In genomic region chr9:69439805-69440357, GRCm38 (mm10) we compare ENCODE assay signal across 8 mouse cellular contexts. TPM values are rescaled to one million over a fixed set of nuclear protein-coding genes. Genes with fewer than 3 reads are reported as not detected.
A peak's percentile ranks its signal among the peaks of the same experiment; 100 is the strongest.
DNase-seq lines count a peak whose midpoint lies in the region; ATAC-seq and TF ChIP-seq lines count a peak whose summit lies in the region.

No protein-coding gene starts in this region.

- no peaks in the 10 kb centered on the region for H3K4me1 ChIP-seq in heart, embryonic 11.5 days (ENCODE audit: control insufficient read depth, insufficient read depth, low read length)
- no peaks in the 10 kb centered on the region; the same call in 1 of the 2 replicates for H3K4me1 ChIP-seq in limb, embryonic 14.5 days (ENCODE audit: control insufficient read depth, insufficient read depth, low read length)
- H3K4me1 ChIP-seq in stomach, embryonic 16.5 days (ENCODE audit: control insufficient read depth, insufficient read depth, low read length) = peaks cover 21% of the 10 kb centered on the region

- no peaks in the 10 kb centered on the region for H3K9me3 ChIP-seq in heart, embryonic 11.5 days (replicated peaks; ENCODE audit: control insufficient read depth, low read length)
- no peaks in the 10 kb centered on the region for H3K9me3 ChIP-seq in limb, embryonic 14.5 days (ENCODE audit: control insufficient read depth, low read length)
- no peaks in the 10 kb centered on the region for H3K9me3 ChIP-seq in stomach, embryonic 16.5 days (replicated peaks; ENCODE audit: control insufficient read depth, low read length)

- ATAC-seq in heart, embryonic 11.5 days (replicated peaks; ENCODE audit: insufficient number of reproducible peaks, low FRiP score, low TSS enrichment) = no peak
- no peak for ATAC-seq in limb, embryonic 14.5 days (ENCODE audit: low FRiP score, low read depth)
- no peak for ATAC-seq in stomach, embryonic 16.5 days (ENCODE audit: insufficient read depth, low FRiP score)

- H3K4me3 ChIP-seq in heart, embryonic 11.5 days (ENCODE audit: low read depth, low read length) = no peak overlapping the region
- no peak overlapping the region for H3K4me3 ChIP-seq in limb, embryonic 14.5 days (replicated peaks; ENCODE audit: low read length)
- no peak overlapping the region for H3K4me3 ChIP-seq in stomach, embryonic 16.5 days (replicated peaks; ENCODE audit: low read length)

- H3K9ac ChIP-seq in heart, embryonic 11.5 days (ENCODE audit: low read depth, low read length) = peak overlapping the region; percentile 17; the same call in 1 of the 2 replicates
- no peak overlapping the region for H3K9ac ChIP-seq in limb, embryonic 14.5 days (ENCODE audit: low read depth, low read length, severe bottlenecking)
- H3K9ac ChIP-seq in stomach, embryonic 16.5 days (ENCODE audit: low read length) = no peak overlapping the region

- H3K27ac ChIP-seq in heart, embryonic 11.5 days (ENCODE audit: low read depth, low read length) = 0 out of 2 replicates have a peak overlapping the region, but pooled peaks have one; percentile 12
- H3K27ac ChIP-seq in limb, embryonic 14.5 days (replicated peaks; ENCODE audit: low read depth, low read length) = no peak overlapping the region
- peak overlapping the region; percentile 18; the same call in 1 of the 2 replicates for H3K27ac ChIP-seq in stomach, embryonic 16.5 days (ENCODE audit: low read length)

- H3K27me3 ChIP-seq in heart, embryonic 11.5 days (ENCODE audit: control insufficient read depth, insufficient read depth, low read length) = no peaks in the 10 kb centered on the region
- no peaks in the 10 kb centered on the region for H3K27me3 ChIP-seq in limb, embryonic 14.5 days (ENCODE audit: control insufficient read depth, insufficient read depth, low read length)
- no peaks in the 10 kb centered on the region for H3K27me3 ChIP-seq in stomach, embryonic 16.5 days (ENCODE audit: control insufficient read depth, insufficient read depth, low read length)

- TF ChIP-seq POLR2A in limb, embryonic 14.5 days (IDR thresholded peaks at IDR 0.05; ENCODE audit: borderline replicate concordance, extremely low read depth, insufficient read depth, insufficient read length) = no peak

- H3K4me2 ChIP-seq in heart, embryonic 11.5 days = no peak overlapping the region; the same call in 1 of the 2 replicates
- no peak overlapping the region for H3K4me2 ChIP-seq in limb, embryonic 14.5 days (replicated peaks; ENCODE audit: low read depth, low read length, severe bottlenecking)
- no peak overlapping the region for H3K4me2 ChIP-seq in stomach, embryonic 16.5 days (ENCODE audit: low read depth, low read length)

- WGBS in heart, embryonic 11.5 days (ENCODE audit: insufficient replicate concordance) = 26% methylated on average over 7 of the region's 7 CpGs
- WGBS in limb, embryonic 14.5 days = 24% methylated on average over 7 of the region's 7 CpGs
- WGBS in stomach, embryonic 16.5 days = 30% methylated on average over 7 of the region's 7 CpGs

- DNase-seq in spleen, postnatal 36 days (ENCODE audit: low spot score in 2 of 2) = peak; percentile 6 to 39
- DNase-seq in spleen, adult 12 weeks (ENCODE audit: low spot score) = no peak
- DNase-seq in limb, embryonic 14.5 days (ENCODE audit: low spot score) = peak; percentile 57
- no peak for DNase-seq in adrenal gland, postnatal 36 days
- no peak for DNase-seq in gastrocnemius, postnatal 10 days
- no peak for DNase-seq in layer of hippocampus, adult 9-10 months (ENCODE audit: low spot score)

- no peaks in the 10 kb centered on the region for H3K36me3 ChIP-seq in heart, embryonic 11.5 days (ENCODE audit: control insufficient read depth, insufficient read depth, low read length)
- no peaks in the 10 kb centered on the region for H3K36me3 ChIP-seq in limb, embryonic 14.5 days (ENCODE audit: control insufficient read depth, insufficient read depth, low read length)
- no peaks in the 10 kb centered on the region for H3K36me3 ChIP-seq in stomach, embryonic 16.5 days (ENCODE audit: control insufficient read depth, insufficient read depth, low read length)

RNA-seq across cellular contexts. Expression of gene Anxa2, which starts 13.5 kb away (rescaled TPM):
- polyA plus RNA-seq in heart, embryonic 11.5 days (2014; fragmentation: Nextera tagmentation; extraction: Ambion mirVana) = 386 and 425 TPM in 2 replicates
- 610 and 760 TPM in 2 replicates for polyA plus RNA-seq in limb, embryonic 14.5 days (2012; rRNA removed)
- polyA plus RNA-seq in limb, embryonic 14.5 days (2014; fragmentation: Nextera tagmentation; extraction: Ambion mirVana) = 1,278 and 1,417 TPM in 2 replicates
- 1,223 and 1,404 TPM in 2 replicates for polyA plus RNA-seq in stomach, embryonic 16.5 days (2015; fragmentation: Nextera tagmentation; extraction: Ambion mirVana)
- 100 to 1,000 TPM; 396 to 515 TPM for total RNA-seq in adrenal gland, postnatal 36 days (2021)
- total RNA-seq in gastrocnemius, postnatal 10 days (2021) = 100 to 1,000 TPM; 142 to 185 TPM

RNA-seq across cellular contexts. Expression of gene Ice2, which starts 42.2 kb away (rescaled TPM):
- polyA plus RNA-seq in heart, embryonic 11.5 days (2014; fragmentation: Nextera tagmentation; extraction: Ambion mirVana) = 14.5 and 15.6 TPM in 2 replicates
- 12.0 and 13.7 TPM in 2 replicates for polyA plus RNA-seq in limb, embryonic 14.5 days (2012; rRNA removed)
- polyA plus RNA-seq in limb, embryonic 14.5 days (2014; fragmentation: Nextera tagmentation; extraction: Ambion mirVana) = 15.8 and 16.7 TPM in 2 replicates
- 14.6 and 16.8 TPM in 2 replicates for polyA plus RNA-seq in stomach, embryonic 16.5 days (2015; fragmentation: Nextera tagmentation; extraction: Ambion mirVana)
- total RNA-seq in adrenal gland, postnatal 36 days (2021) = 10 to 100 TPM; 12.9 to 15.3 TPM
- 1 to 10 TPM; 5.7 to 8.0 TPM for total RNA-seq in gastrocnemius, postnatal 10 days (2021)

Comparison
In these comparisons a context has a peak if more than half of its experiments do, and no peak if none do; other contexts are left out.
1. DNase-seq: peak in spleen, postnatal 36 days (2 of 2) and limb, embryonic 14.5 days (single experiment); none in spleen, adult 12 weeks (single experiment), adrenal gland, postnatal 36 days (0 of 2), gastrocnemius, postnatal 10 days (single experiment) and layer of hippocampus, adult 9-10 months (single experiment).